Mouse (Mus musculus) T-helper 2 cell (primary cell): ENCODE measurements around the gene Mrpl41.

Experiments
- in situ Hi-C: fragments of 300-600 bp; cut with MboI, MseI; formaldehyde crosslinking; loops from one replicate; pipeline ENCODE4 v1.15.1; 2025; ENCODE audit warnings: high pct_unique_total_duplicates

The Mrpl41 gene

GRCm38 (mm10) chr2:24935057-24935796, 39.7 kb downstream of the Mrpl41 start, which contains the start of gene Arrdc1:
TSS of gene Arrdc1 (minus strand) at chr2:24935252.
- in situ Hi-C loops = no loop called here

GRCm38 (mm10) chr2:24934441-24934963, 40.4 kb downstream of the Mrpl41 start:
- in situ Hi-C loops = no loop called here

GRCm38 (mm10) chr2:24929593-24929992, 45.3 kb downstream of the Mrpl41 start:
- in situ Hi-C loops = no loop called here

DNA sequence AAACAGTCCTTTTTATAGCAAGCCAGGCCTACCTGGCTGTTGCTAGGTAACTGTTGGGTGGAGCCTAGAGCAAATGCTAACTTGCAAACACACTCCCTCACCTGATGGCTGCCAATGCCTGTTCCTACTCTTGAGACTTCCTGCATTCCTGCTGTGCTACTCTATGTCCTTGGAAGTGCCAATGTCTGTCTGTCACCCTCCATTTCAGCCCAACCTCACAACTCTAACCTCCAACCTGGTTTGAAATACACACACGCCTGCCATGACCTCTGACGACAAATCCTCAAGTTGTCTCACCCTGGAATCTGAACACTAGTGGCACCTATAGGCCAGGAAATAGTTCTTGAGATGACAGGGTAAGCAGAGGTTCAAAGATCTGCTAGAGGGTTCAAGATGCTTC, 45.8 kb downstream of the Mrpl41 start:
- in situ Hi-C loops = no loop called here

DNA sequence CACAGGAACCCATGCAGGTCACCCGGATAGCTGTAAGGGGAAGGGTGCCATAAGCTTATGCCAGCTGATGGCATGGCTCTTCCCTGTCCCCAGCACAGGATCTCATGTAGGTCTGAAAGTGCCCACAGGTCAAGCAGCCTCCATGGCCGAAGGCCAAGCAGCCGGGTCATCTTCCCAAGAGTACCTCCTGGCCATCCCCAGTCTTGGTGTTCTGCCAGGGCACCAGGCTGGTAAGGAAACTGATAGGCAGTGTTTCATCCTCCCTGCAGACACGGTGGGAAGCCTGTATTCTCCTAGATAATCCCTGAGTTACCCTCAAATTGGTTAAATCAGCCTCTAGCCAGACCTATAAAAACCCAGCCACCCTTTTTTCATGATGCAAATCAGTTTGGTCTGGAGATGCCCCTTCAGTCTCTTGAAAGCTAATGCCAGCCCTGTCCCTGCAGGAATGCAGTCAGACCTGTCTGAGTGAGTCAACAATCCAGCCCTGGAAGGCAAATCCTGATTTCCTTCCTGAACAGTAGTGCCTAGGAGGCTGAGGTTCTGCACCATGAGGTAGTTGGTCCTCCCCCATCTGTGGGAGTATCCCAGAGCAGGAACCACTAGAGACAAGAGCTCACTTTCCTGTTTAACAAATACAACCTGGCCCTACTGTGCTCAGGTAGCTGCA, 47.0 kb downstream of the Mrpl41 start:
- in situ Hi-C loops = no loop called here

DNA sequence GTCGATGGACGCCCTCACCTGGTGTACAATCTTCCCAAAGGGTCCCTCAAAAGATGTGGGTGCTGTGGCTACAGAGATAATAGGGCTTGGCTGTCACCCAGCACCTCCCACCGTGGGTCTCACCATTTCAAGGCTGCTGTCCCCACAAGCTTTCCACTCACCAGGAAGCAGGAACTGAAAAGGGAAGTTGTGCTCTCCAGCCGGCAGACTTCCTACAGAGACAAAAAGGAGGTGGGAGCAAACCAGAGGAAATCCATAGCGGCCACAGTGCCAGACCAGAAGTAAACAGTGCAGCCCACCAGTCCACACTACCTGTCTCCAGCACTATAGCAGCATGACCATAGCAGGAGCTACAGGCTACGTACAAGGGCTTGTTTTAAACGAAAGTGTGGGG, 47.9 kb downstream of the Mrpl41 start:
- in situ Hi-C loops = no loop called here

- in situ Hi-C loops = no loop called here
Measured at GRCm38 (mm10) chr2:24926345-24926964, 48.4 kb downstream of the Mrpl41 start.

GRCm38 (mm10) chr2:24925284-24925683, 49.6 kb downstream of the Mrpl41 start:
- in situ Hi-C loops = no loop called here
